Mouse (Mus musculus) heart, embryonic 12.5 days (tissue): ENCODE measurements around the gene 9930104L06Rik. TPM values are rescaled to one million over a fixed set of nuclear protein-coding genes. Genes with fewer than 3 reads are reported as not detected.

Experiments
- ATAC-seq: fragments of 200-750 bp; cut with Nextera tagmentation; 2 replicates; pipeline ENCODE4 v1.8.0; 2017; ENCODE audit warnings: moderate TSS enrichment, moderate library complexity; ENCODE audit not compliant: insufficient number of reproducible peaks, low FRiP score
- H3K27ac ChIP-seq: fragments of 300-500 bp; sonication (generic); 2 replicates; pipeline ENCODE4 v1.5.1; 2016; ENCODE audit warnings: mild to moderate bottlenecking, moderate library complexity; ENCODE audit not compliant: poor library complexity, severe bottlenecking
- H3K27me3 ChIP-seq: fragments of 300-500 bp; sonication (generic); replicated peaks from 2 replicates; pipeline ENCODE4 v1.6.1; 2016; ENCODE audit warnings: mild to moderate bottlenecking, moderate library complexity
- H3K36me3 ChIP-seq: fragments of 300-500 bp; sonication (generic); 2 replicates; pipeline ENCODE4 v1.6.1; 2016; ENCODE audit warnings: mild to moderate bottlenecking, moderate library complexity
- H3K4me1 ChIP-seq: fragments of 300-500 bp; sonication (generic); replicated peaks from 2 replicates; pipeline ENCODE4 v1.6.1; 2016; ENCODE audit warnings: mild to moderate bottlenecking
- H3K4me2 ChIP-seq: fragments of 300-500 bp; sonication (generic); 2 replicates; pipeline ENCODE4 v1.6.1; 2016; ENCODE audit warnings: mild to moderate bottlenecking, moderate library complexity
- H3K4me3 ChIP-seq: fragments of 300-500 bp; sonication (generic); 2 replicates; pipeline ENCODE4 v1.5.1; 2016; ENCODE audit warnings: mild to moderate bottlenecking
- H3K9ac ChIP-seq: fragments of 300-500 bp; sonication (generic); 2 replicates; pipeline ENCODE4 v1.6.1; 2016; ENCODE audit warnings: mild to moderate bottlenecking, moderate library complexity
- H3K9me3 ChIP-seq: fragments of 300-500 bp; sonication (generic); replicated peaks from 2 replicates; pipeline ENCODE4 v1.6.1; 2016; ENCODE audit warnings: mild to moderate bottlenecking, moderate library complexity
- WGBS: fragments of 180-500 bp; shearing (Covaris S2); methylation state at CpG from one replicate; pipeline ENCODE4 v1.1.7; 2016; 5-methylcytosine and 5-hydroxymethylcytosine counted together
- polyA plus RNA-seq: library from polyadenylated mRNA; unstranded; fragments of >200 nt; fragmentation: Nextera tagmentation; extraction: Ambion mirVana; gene quantifications from 2 replicates; pipeline ENCODE4 v1.2.1, GENCODE M21; 2016

Gene 9930104L06Rik
- polyA plus RNA-seq, 1 experiment from 2014 or later: 9.9 TPM

DNA sequence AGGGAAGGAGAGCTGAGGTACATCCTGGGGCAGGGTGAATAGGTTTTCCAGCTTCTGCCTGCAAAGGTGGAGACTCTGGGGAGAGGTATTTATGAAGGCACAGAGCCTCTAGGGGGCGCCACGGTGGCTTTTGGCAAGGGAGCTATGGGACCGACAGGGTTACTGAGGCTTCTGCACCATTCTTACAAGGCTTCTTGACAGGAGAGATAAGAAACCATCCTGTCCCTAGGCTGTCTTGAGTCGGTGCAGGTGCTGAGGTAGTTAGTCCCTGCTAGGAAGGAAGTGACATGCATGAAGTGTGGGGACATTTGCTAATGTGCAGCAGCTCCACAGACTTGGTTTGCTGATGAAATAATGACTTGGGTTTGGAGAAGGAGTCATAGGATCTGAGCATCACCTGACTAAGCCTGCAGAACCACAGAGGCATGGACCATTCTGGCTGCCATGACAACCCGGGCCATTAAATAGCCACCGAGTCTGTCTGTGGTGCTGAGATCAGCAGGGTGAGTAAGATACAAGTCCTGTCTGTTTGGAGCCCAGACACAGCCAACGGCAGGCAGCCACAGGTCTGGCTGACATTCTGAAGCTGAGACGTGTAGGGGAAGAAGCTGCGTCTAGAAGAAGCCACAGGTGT lies 47.2 kb downstream of the 9930104L06Rik start:
- H3K4me1 ChIP-seq: peaks cover 14% of the 10 kb centered on the region
- H3K9ac ChIP-seq: no peak overlapping the region
- H3K36me3 ChIP-seq: no peaks in the 10 kb centered on the region
- H3K27ac ChIP-seq: no peak overlapping the region
- 18% methylated on average over 9 of the region's 9 CpGs for WGBS
- H3K4me2 ChIP-seq: no peak overlapping the region
- no peaks in the 10 kb centered on the region for H3K9me3 ChIP-seq
- no peak overlapping the region for H3K4me3 ChIP-seq
- no peak for ATAC-seq
- peaks cover 96% of the 10 kb centered on the region for H3K27me3 ChIP-seq

GRCm38 (mm10) chr4:124984871-124985670 lies 48.2 kb downstream of the 9930104L06Rik start:
- peak overlapping the region; percentile 17; the same call in 1 of the 2 replicates for H3K4me2 ChIP-seq
- no peaks in the 10 kb centered on the region for H3K9me3 ChIP-seq
- peak overlapping the region; percentile 7; the same call in 1 of the 2 replicates for H3K4me3 ChIP-seq
- ATAC-seq: no peak
- peaks cover 99% of the 10 kb centered on the region for H3K27me3 ChIP-seq
- no peaks in the 10 kb centered on the region for H3K36me3 ChIP-seq
- no peak overlapping the region for H3K27ac ChIP-seq
- peaks cover 20% of the 10 kb centered on the region for H3K4me1 ChIP-seq
- WGBS: 10% methylated on average over 18 of the region's 18 CpGs
- H3K9ac ChIP-seq: no peak overlapping the region

DNA sequence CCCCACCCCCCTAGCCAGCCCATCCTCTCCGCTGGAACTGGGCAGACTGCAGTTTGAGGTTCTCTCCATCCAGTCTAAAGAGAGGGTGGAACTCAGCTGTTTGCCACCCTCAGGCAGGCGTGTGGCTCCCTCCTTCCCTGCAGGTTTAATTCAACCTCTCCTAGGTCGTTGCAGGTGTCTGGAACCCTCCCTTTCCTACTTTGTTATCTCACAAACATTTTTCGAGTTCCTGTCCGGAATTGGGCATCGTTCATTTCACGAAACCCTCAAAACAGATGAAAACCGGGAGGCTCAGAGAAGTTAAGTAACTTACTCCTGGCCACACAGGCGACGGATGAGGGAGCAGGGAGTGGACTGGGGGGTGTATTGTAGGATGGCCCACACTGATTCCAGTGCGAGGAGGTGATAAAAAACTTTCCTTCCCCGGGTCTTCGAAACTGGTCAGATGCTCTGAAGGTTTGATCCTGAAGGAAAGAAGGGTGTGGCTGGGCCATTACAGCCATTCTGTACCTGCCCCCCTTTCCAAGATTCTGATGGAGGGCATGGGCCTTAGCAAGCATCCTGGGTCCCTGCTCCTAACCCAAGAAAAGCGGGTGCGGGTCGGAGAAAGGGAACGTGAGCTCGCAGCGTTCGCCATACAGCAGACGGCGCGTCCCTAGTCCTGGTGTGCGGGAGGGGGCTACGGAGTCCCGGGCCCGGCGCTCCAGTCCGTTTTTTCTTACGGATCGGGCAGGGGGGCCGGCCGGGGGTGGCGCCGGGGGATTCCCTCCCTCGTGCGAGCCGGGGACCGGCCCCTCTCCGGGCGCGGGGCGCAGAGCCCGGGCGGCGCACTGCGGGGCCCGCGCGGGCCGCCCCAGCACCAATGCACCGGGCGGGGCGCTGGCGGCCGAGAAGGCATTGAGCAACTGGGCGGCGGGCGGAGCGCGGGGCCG lies 49.1 kb downstream of the 9930104L06Rik start, which contains the start of gene Rspo1:
Rspo1 (plus strand) TSS at position 760 of the 932 bp plus-strand sequence.
- H3K9me3 ChIP-seq: no peaks in the 10 kb centered on the region
- peak within 1 kb of the TSS; percentile 70 for H3K4me2 ChIP-seq
- H3K27me3 ChIP-seq: peaks cover 100% of the 10 kb centered on the region
- H3K4me3 ChIP-seq: peak within 1 kb of the TSS; percentile 50
- no peaks in the 10 kb centered on the region for H3K36me3 ChIP-seq
- 1% methylated on average over 56 of the region's 62 CpGs for WGBS
- peak within 1 kb of the TSS; percentile 35; the same call in 1 of the 2 replicates for H3K9ac ChIP-seq
- H3K27ac ChIP-seq: no peak within 1 kb of the TSS
- ATAC-seq: no peak
- H3K4me1 ChIP-seq: peaks cover 25% of the 10 kb centered on the region

GRCm38 (mm10) chr4:124986739-124987710 lies 50.2 kb downstream of the 9930104L06Rik start:
- Histone ChIP-seq H3K4me3 (peak overlapping the region; percentile 50), H3K4me2 (peak overlapping the region; percentile 70), H3K4me1 (peaks cover 25% of the 10 kb centered on the region), H3K9me3 (no peaks in the 10 kb centered on the region), H3K9ac (peak overlapping the region; percentile 35; the same call in 1 of the 2 replicates), H3K27ac (no peak overlapping the region), H3K36me3 (no peaks in the 10 kb centered on the region), H3K27me3 (peaks cover 99% of the 10 kb centered on the region)
- WGBS: 4% methylated on average over 49 of the region's 51 CpGs
- 0 out of 2 replicates have a peak, but pooled peaks have one; percentile 16 for ATAC-seq

DNA sequence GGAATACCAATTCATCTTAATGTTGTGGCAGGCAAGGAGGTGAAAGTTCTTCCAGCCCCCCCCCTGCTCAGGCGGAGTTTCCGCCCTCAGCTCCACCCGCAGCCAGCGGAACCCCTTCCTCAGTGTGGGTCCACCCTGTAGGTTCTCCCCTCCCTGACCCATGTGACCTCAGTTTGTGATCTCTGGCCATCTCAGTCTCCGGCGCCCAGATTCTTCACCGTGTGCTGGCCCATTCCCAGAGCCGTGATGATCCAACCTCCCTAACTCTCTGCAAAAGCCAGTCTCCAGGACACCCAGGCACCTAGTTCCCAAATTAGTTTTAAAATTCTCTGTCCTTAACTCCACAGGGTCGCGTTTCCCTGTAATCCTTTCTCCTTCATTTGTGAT lies 50.9 kb downstream of the 9930104L06Rik start:
- Histone ChIP-seq H3K36me3 (no peaks in the 10 kb centered on the region), H3K4me1 (peaks cover 25% of the 10 kb centered on the region), H3K4me3 (no peak overlapping the region), H3K9ac (no peak overlapping the region), H3K27ac (no peak overlapping the region), H3K9me3 (no peaks in the 10 kb centered on the region), H3K4me2 (0 out of 2 replicates have a peak overlapping the region, but pooled peaks have one; percentile 70), H3K27me3 (peaks cover 94% of the 10 kb centered on the region)
- 7% methylated on average over 10 of the region's 10 CpGs for WGBS
- ATAC-seq: no peak

DNA sequence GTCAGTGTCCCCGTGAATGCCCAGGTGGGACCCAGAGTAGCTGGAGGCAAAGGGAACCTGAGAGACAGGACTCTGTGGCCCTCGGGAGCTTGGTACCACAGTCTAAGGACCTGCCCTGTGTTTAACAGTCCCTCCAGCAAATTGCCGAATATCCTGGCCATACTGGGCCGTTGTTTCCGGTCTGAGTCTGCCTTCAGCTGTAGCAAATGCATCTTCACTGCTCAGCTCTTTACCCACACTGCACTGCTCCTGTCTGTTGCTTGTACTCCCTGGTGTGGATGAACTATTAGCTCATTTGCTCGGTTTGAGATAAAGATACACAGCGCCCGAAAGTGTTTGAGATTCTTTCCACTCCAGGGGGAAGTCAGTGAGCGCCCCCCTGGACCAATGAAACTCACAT lies 51.5 kb downstream of the 9930104L06Rik start:
- H3K27ac ChIP-seq: no peak overlapping the region
- no peak overlapping the region for H3K9ac ChIP-seq
- no peak for ATAC-seq
- H3K4me3 ChIP-seq: no peak overlapping the region
- H3K27me3 ChIP-seq: peaks cover 93% of the 10 kb centered on the region
- H3K4me2 ChIP-seq: 0 out of 2 replicates have a peak overlapping the region, but pooled peaks have one; percentile 2
- 11% methylated on average over 9 of the region's 9 CpGs for WGBS
- H3K36me3 ChIP-seq: no peaks in the 10 kb centered on the region
- H3K9me3 ChIP-seq: no peaks in the 10 kb centered on the region
- H3K4me1 ChIP-seq: peaks cover 25% of the 10 kb centered on the region

GRCm38 (mm10) chr4:124989787-124990253 lies 53.0 kb downstream of the 9930104L06Rik start:
- Histone ChIP-seq H3K27ac (no peak overlapping the region), H3K4me2 (peak overlapping the region; percentile 56), H3K9ac (0 out of 2 replicates have a peak overlapping the region, but pooled peaks have one; percentile 45), H3K36me3 (no peaks in the 10 kb centered on the region), H3K9me3 (no peaks in the 10 kb centered on the region), H3K4me1 (peaks cover 25% of the 10 kb centered on the region), H3K27me3 (peaks cover 82% of the 10 kb centered on the region), H3K4me3 (peak overlapping the region; percentile 25)
- no peak; the same call in 1 of the 2 replicates for ATAC-seq
- 1% methylated on average over 20 of the region's 20 CpGs for WGBS

GRCm38 (mm10) chr4:124990325-124990724 lies 53.5 kb downstream of the 9930104L06Rik start:
- no peaks in the 10 kb centered on the region for H3K36me3 ChIP-seq
- H3K4me1 ChIP-seq: peaks cover 25% of the 10 kb centered on the region
- 0 out of 2 replicates have a peak overlapping the region, but pooled peaks have one; percentile 45 for H3K9ac ChIP-seq
- no peak for ATAC-seq
- H3K4me3 ChIP-seq: peak overlapping the region; percentile 25
- H3K27me3 ChIP-seq: peaks cover 77% of the 10 kb centered on the region
- no peak overlapping the region for H3K27ac ChIP-seq
- WGBS: 3% methylated on average over 7 of the region's 7 CpGs
- peak overlapping the region; percentile 56 for H3K4me2 ChIP-seq
- no peaks in the 10 kb centered on the region for H3K9me3 ChIP-seq
